30 mouse cellular contexts compared by ENCODE assay signal in genomic region chr6:112524459-112524858, GRCm38 (mm10). TPM values are rescaled to one million over a fixed set of nuclear protein-coding genes. Genes with fewer than 3 reads are reported as not detected.
DNase-seq lines count a peak whose midpoint lies in the region; ATAC-seq and TF ChIP-seq lines count a peak whose summit lies in the region.
"Had no signal": no experiment of that assay in that cellular context is flagged by ENCODE, and none has a peak within 500 bp of the region (broad histone marks: within the 10 kb centered on the region; RNA-seq: fewer than 3 reads in every experiment).

No protein-coding gene starts in this region.

- no peak for TF ChIP-seq EP300 in stomach, postnatal 0 days (optimal IDR thresholded peaks at IDR 0.05)

- H3K4me2 ChIP-seq in stomach, embryonic 14.5 days (replicated peaks; ENCODE audit: low read depth, low read length) = no peak overlapping the region
- H3K4me2 ChIP-seq in stomach, postnatal 0 days (replicated peaks; ENCODE audit: low read depth) = no peak overlapping the region
- H3K4me2 ChIP-seq: embryonic facial prominence, embryonic 15.5 days; heart, embryonic 12.5 days; limb, embryonic 12.5 days; liver, embryonic 12.5 days had no signal

- no peak overlapping the region for H3K27ac ChIP-seq in stomach, embryonic 14.5 days (ENCODE audit: low read length)
- H3K27ac ChIP-seq in stomach, postnatal 0 days (replicated peaks) = no peak overlapping the region
- H3K27ac ChIP-seq: embryonic facial prominence, embryonic 15.5 days; hindbrain, embryonic 10.5 days; hindbrain, postnatal 0 days; limb, embryonic 12.5 days; liver, embryonic 12.5 days had no signal

- H3K36me3 ChIP-seq in stomach, embryonic 14.5 days (ENCODE audit: control insufficient read depth, insufficient read depth, low read length) = no peaks in the 10 kb centered on the region
- no peaks in the 10 kb centered on the region for H3K36me3 ChIP-seq in stomach, postnatal 0 days (ENCODE audit: control insufficient read depth, insufficient read depth, low read length)
- H3K36me3 ChIP-seq: embryonic facial prominence, embryonic 15.5 days; heart, embryonic 12.5 days; hindbrain, embryonic 10.5 days; limb, embryonic 12.5 days; liver, embryonic 12.5 days had no signal

- DNase-seq in embryo, embryonic 11 days = peak; percentile 3
- no peak for DNase-seq in embryo, embryonic 9.5 days (ENCODE audit: extremely low spot score)
- peak; percentile 19 for DNase-seq in left cerebral cortex, adult 11 months (ENCODE audit: low spot score)
- DNase-seq in left cerebral cortex, adult 18-20 months (ENCODE audit: low spot score in 2 of 2) = no peak
- no peak for DNase-seq in stomach, postnatal 0 days (ENCODE audit: low spot score)
- no peak for DNase-seq in layer of hippocampus, adult 8-10 months (ENCODE audit: low spot score in 2 of 2)
- DNase-seq in urinary bladder, adult 2 months (ENCODE audit: low spot score) = no peak
- DNase-seq: adrenal gland, postnatal 25 days; cerebellum, adult 11 months; cerebellum, adult 9-11 months; gastrocnemius, postnatal 25 days; heart, adult 18-20 months; heart, postnatal 10 days; kidney, adult 9 months; kidney, postnatal 36 days; lung, adult 18-20 months; lung, postnatal 4 days; midbrain, embryonic 14.5 days; right cerebral cortex, postnatal 14 days; thymus, adult 2 months; thymus, postnatal 4 days had no signal

- no peak overlapping the region for H3K9ac ChIP-seq in stomach, embryonic 14.5 days (replicated peaks; ENCODE audit: low read depth, low read length)
- no peak overlapping the region for H3K9ac ChIP-seq in stomach, postnatal 0 days (ENCODE audit: low read length)
- H3K9ac ChIP-seq: embryonic facial prominence, embryonic 15.5 days; heart, embryonic 12.5 days; limb, embryonic 12.5 days; liver, embryonic 12.5 days had no signal

- H3K9me3 ChIP-seq in stomach, embryonic 14.5 days (ENCODE audit: control insufficient read depth, low read depth, low read length) = no peaks in the 10 kb centered on the region
- H3K9me3 ChIP-seq in stomach, postnatal 0 days (ENCODE audit: control insufficient read depth, low read length) = no peaks in the 10 kb centered on the region
- H3K9me3 ChIP-seq: embryonic facial prominence, embryonic 15.5 days; heart, embryonic 12.5 days; hindbrain, embryonic 10.5 days; limb, embryonic 12.5 days; liver, embryonic 12.5 days had no signal

- no peaks in the 10 kb centered on the region for H3K4me1 ChIP-seq in stomach, embryonic 14.5 days (ENCODE audit: control insufficient read depth, insufficient read depth, low read length)
- no peaks in the 10 kb centered on the region for H3K4me1 ChIP-seq in stomach, postnatal 0 days (replicated peaks; ENCODE audit: control insufficient read depth, insufficient read depth)
- H3K4me1 ChIP-seq: embryonic facial prominence, embryonic 15.5 days; heart, embryonic 12.5 days; hindbrain, embryonic 10.5 days; limb, embryonic 12.5 days; liver, embryonic 12.5 days had no signal

- TF ChIP-seq CTCF in stomach, postnatal 0 days (IDR thresholded peaks at IDR 0.05; ENCODE audit: low read depth) = no peak

- WGBS in stomach, embryonic 14.5 days = 48% methylated on average over 10 of the region's 10 CpGs
- WGBS in stomach, postnatal 0 days = 36% methylated on average over 10 of the region's 10 CpGs

- no peak overlapping the region for H3K4me3 ChIP-seq in stomach, embryonic 14.5 days (ENCODE audit: low read depth, low read length)
- no peak overlapping the region for H3K4me3 ChIP-seq in stomach, postnatal 0 days (ENCODE audit: low read depth, low read length)
- H3K4me3 ChIP-seq: embryonic facial prominence, embryonic 15.5 days; heart, embryonic 12.5 days; hindbrain, embryonic 10.5 days; limb, embryonic 12.5 days; liver, embryonic 12.5 days had no signal

- ATAC-seq in stomach, embryonic 14.5 days (ENCODE audit: insufficient number of reproducible peaks, insufficient read depth, low FRiP score, low read depth) = 0 out of 2 replicates have a peak, but pooled peaks have one; percentile 14
- ATAC-seq in stomach, postnatal 0 days (ENCODE audit: low FRiP score, low TSS enrichment) = no peak
- ATAC-seq: hindbrain, postnatal 0 days; intestine, embryonic 16.5 days; liver, embryonic 12.5 days had no signal

- no peaks in the 10 kb centered on the region for H3K27me3 ChIP-seq in stomach, embryonic 14.5 days (ENCODE audit: control insufficient read depth, insufficient read depth, low read length)
- H3K27me3 ChIP-seq in stomach, postnatal 0 days (ENCODE audit: control insufficient read depth, insufficient read depth, low read length) = no peaks in the 10 kb centered on the region
- H3K27me3 ChIP-seq: embryonic facial prominence, embryonic 15.5 days; limb, embryonic 12.5 days; liver, embryonic 12.5 days had no signal

RNA-seq across cellular contexts. Expression of gene Oxtr, which starts 34.7 kb away (rescaled TPM):
- total RNA-seq in left cerebral cortex, adult 18-20 months (2021) = 1 to 10 TPM; 5.8 TPM
- 0.10 TPM in 1 of 2 replicates, not detected in the other for polyA plus RNA-seq in stomach, embryonic 14.5 days (2014; fragmentation: Nextera tagmentation; extraction: Ambion mirVana)
- 0.65 and 0.81 TPM in 2 replicates for polyA plus RNA-seq in stomach, postnatal 0 days (2015; fragmentation: Nextera tagmentation; extraction: Ambion mirVana)
- 1 to 10 TPM; 4.9 to 7.6 (median 6.0) TPM for total RNA-seq in layer of hippocampus, adult 8-10 months (2022)
- polyA plus RNA-seq in urinary bladder, adult 2 months (2012; rRNA removed) = 0.75 and 0.81 TPM in 2 replicates
- total RNA-seq: megakaryocyte-erythroid progenitor cell, adult 5-6 weeks had no signal
- polyA plus RNA-seq: liver, embryonic 12.5 days had no signal

Comparison
In these comparisons a context has a peak if more than half of its experiments do, and no peak if none do; other contexts are left out.
1. DNase-seq: peak in embryo, embryonic 11 days (single experiment) and left cerebral cortex, adult 11 months (single experiment); none in embryo, embryonic 9.5 days (single experiment), left cerebral cortex, adult 18-20 months (0 of 2), stomach, postnatal 0 days (single experiment), layer of hippocampus, adult 8-10 months (0 of 2) and urinary bladder, adult 2 months (single experiment).